Mouse (Mus musculus) T-cell, adult 2 months (primary cell): ENCODE data around the gene Slc24a3.

Experiments used
- DNase-seq: peaks from one replicate; pipeline ENCODE4 v3.0.0; 2022; ENCODE audit warnings: low spot score

Gene Slc24a3

GRCm38 (mm10) chr2:145554722-145555252, 387.2 kb downstream of the Slc24a3 start:
- no peak for DNase-seq

DNA sequence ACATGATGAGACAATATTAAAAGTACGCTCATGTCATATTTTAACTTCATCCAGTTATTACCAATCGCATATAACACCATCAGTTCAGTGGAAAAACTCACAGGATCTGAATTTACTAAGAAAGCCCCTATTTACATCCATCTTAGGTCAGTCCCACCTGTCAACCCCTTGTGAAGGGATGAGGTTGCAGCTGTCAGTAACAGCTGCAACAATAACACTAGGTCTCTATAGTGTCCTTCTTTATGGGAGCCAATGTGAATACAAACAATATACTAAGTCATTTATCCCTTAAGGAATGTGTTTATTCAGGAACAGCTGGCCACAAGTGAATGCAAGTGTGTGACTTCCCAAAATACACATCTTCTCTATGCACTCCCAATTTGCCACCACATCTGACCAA, 388.2 kb downstream of the Slc24a3 start:
- DNase-seq = no peak

GRCm38 (mm10) chr2:145557361-145557931, 389.9 kb downstream of the Slc24a3 start:
- DNase-seq = no peak

DNA sequence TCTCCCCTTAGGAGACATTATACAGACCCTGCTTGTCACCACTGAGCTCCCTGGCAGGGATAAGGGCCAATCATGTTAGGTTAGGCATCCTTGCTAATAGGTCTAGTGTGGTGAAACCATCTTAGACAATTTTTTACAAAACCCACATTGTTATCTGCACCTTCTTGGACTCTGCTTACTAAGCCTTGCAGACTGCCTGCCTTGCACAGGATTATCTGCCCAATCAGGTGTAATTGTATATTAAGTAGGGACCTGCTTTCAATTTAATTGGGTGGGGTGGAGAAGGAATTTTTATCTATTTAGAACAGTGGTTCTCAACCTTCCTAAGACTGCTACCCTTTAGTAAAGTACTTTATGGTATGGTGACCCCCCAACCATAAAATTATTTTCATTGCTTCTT, 394.9 kb downstream of the Slc24a3 start:
- no peak for DNase-seq

DNA sequence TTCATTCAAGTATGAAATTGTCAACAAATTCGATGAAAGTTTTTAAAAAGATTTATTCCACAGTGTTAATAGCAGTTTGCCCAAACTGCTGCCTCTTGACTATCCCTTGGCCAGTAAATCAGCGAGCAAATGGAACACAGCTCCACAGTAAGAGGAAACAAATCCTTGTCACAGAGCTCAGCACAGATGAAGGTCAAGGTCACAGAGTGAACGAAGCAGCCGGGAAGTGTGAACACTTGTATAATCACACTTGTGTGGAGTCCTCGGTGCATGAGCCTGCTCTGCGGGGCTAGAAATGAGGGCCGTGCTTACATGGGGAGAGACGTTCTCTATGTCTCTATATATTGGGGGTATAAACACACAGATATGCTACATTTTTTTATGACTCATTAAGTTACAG, 397.0 kb downstream of the Slc24a3 start:
- no peak for DNase-seq

- DNase-seq = no peak
Observed at GRCm38 (mm10) chr2:145566904-145567303, 399.4 kb downstream of the Slc24a3 start.

DNA sequence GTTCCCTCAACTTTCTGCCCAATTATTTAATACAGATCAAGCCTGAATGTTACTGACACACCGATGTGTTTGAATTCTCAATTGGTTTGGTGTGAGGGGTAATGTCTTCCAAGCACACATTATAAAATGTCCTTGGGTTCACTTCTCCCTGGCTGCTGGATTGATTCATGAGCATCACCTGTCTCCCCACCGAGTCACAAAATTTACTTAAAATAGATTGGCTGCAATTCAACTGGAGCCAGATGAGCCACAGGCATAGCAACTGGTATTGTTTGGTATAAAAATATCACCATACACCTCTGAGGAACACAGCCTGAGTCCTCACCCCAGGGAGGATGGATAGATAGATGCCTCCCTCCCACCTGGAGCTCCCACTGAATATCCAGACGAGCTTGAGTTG, 404.4 kb downstream of the Slc24a3 start:
- no peak for DNase-seq

DNA sequence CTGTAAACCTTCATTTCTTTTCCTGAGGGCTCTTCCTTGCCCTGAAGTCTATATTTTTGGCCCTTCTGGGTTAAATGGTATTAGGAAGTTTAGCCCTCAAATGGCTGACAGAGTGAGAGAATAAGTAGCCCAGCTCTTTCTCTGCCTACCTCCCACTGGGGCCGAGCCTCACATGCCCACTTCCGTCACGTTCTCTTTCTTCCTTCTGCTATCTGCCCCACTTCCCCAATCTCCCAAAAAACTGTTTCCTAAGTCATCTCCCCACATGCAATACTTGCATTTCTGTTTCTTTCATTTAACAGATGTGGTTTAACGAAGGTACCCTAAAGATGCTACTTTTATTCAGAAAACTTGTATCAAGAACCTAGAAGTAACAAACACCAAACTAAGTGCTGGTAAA, 406.6 kb downstream of the Slc24a3 start:
- DNase-seq = no peak

DNA sequence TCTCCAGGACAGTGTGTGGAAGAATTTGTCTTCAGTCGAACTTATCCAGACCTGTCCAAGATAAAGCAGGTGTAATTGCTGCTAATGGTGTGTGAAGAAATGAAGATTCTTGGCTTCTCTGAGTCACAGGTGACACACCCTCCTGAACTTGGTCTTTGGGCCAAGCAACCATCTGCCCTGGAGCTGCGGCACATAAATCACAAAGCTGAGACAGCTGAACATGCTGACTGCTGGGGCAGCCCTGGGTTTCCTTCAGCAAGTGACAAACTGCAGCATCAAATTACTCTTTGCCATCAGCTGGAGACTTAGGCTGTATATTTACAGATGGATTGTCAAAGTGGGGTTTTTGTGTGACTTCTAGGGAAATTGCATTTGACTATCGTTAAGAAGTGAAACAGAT, 415.5 kb downstream of the Slc24a3 start:
- DNase-seq = no peak

- no peak for DNase-seq
Observed at GRCm38 (mm10) chr2:145585437-145585836, 417.9 kb downstream of the Slc24a3 start.

DNA sequence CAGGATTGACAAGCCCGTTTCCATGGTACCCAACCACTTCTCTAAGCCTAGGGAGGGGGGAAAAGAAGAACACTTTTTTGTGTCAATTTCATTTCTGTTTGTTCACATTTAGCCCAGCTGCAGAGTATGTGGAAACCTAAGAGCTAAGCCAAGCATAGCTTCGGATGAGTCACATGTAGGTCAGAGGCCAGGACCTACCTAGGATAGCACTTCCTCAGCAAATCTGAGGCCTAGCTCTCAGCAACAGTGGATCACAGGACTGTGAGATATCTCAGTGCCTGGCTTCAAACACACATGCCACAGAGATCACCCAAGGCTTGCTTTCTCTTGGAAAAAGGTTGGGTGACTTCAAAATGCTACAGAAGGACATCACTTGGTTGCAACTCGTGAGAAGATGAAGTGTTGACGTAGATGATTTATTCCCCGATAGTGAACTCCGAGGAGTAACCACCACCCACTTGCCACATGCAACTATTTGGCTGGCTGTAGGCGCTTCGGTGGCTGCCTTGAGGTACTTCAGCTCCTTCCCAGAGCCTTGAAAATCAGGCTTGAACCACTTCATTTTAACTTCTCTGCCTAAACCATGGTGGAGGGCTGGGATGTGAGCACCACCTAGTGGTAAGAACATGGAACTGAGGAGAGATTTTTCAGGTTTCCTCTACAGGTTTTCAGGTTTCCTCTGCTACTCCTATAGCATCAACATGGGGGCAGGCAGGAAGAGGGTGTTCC, 420.6 kb downstream of the Slc24a3 start:
- DNase-seq = no peak

GRCm38 (mm10) chr2:145591881-145592280, 424.3 kb downstream of the Slc24a3 start:
- no peak for DNase-seq

- no peak for DNase-seq
Observed at GRCm38 (mm10) chr2:145593649-145594347, 426.2 kb downstream of the Slc24a3 start.

DNA sequence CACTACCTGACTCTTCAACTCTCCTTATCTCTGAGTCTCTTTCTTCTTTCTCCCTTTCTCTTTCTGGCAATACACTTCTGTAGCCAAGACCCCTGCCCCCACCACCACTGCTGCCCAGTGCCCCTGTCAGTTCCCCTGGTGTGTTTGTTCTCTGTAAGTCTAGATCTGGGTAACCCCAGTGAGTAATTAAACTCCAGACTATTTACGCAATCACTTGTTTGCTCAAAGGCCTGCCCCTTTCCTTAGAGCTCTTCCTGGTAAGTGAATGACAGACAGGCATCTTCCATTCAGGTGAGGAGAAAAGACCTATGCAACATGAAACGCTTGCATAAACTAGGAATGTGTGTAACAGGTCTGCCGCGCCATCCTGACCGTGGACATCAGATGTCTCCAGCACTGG, 430.3 kb downstream of the Slc24a3 start:
- DNase-seq = no peak

GRCm38 (mm10) chr2:145607844-145608243, 440.3 kb downstream of the Slc24a3 start:
- no peak for DNase-seq

DNA sequence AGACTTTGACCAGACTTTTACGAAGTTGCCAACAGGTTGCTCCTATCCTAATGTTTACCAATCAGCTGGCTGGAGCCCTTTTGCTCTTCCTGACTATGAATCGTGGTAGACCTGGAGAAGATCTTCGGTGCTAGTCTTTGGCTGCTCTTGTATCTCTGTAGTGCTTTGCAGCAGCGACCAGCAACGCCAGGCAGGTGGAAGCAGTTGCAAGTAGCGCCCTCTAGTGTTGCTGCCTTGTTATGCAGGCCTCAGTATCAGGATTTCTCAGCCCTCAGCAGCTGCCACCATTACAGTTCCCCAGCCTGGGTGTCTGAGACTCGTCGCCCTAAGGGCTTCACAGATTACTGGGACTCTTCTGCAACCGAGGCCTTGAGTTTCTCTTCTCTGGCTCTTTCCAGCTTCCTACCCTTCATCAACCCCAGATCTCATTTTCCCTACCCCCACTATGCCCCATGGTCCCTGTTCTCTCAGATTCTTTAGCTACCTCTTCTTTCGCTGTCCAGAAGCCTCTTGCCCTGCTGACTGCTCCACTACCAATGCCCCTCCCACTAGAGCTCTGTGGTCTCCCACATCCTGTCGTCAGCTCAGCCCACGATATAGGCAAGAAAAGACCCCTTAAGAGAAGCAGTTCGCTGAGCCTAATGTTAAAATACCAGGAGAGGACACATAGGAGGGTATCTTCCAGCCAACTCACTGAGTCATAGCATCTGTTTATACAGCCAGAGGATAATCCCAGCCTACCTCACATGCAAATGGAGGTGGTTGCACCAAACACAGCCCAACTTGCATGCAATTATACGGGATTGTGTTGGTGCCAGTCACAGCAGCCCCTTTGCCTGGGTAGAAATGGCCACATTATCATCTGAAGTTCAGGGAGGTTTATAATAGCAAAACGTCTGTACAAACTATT, 443.5 kb downstream of the Slc24a3 start:
- DNase-seq = no peak

DNA sequence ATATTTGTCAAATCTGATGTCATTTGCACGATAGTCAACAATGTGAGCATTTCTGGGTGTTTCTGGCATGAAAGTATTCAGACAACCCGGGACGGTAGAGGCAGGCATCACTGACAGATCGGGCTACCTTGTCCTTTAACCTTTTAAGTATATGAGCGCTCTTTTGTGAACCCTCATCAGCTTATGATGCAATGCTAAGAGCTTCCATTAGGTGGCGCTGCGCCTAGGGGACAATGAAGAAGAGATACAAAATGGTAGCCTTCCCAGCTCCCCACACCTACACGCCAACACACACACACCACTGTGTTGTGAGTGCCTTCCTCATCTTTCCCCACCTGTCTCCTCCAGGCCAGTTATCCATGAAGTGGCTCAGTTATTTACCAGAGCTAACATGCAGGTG, 445.4 kb downstream of the Slc24a3 start:
- DNase-seq = no peak

DNA sequence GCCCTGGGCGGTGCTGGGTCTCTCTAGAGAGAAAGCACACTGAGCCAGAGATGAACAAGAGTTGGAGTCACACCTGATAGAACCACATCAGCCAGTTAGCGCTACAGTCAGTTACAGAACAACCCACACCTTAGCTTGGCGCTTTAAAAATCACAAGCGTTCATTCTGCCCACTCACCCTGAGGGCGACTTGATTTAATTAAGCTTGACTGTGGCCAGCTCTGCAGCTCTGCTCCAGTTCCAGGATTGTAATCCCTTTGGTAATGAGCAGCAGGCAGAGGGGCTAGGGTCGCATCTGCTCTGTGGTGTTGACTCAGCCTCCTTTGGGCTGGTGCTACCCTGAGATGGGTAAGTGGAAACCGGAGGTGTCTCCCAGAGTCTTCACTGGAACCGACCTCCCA, 446.2 kb downstream of the Slc24a3 start:
- DNase-seq = no peak

DNA sequence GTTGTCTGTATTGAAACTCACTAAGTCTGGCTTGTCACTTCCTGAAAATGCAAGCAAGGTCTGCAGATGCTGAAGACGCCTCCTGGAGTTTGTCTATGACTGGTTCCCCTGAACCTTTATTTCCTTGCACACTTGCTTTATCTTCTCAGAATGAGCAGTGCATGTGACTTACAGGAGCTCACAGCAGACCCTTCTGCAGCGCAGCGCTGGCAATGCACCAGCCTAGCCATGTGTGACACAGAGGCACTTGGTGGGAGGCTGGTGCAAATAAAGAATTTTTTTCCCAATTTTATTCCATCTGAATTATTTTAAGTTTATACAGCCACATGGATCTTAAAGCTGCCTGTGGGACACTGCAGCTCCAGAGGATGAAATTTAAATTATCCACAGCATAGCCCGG, 452.1 kb downstream of the Slc24a3 start:
- no peak for DNase-seq

DNA sequence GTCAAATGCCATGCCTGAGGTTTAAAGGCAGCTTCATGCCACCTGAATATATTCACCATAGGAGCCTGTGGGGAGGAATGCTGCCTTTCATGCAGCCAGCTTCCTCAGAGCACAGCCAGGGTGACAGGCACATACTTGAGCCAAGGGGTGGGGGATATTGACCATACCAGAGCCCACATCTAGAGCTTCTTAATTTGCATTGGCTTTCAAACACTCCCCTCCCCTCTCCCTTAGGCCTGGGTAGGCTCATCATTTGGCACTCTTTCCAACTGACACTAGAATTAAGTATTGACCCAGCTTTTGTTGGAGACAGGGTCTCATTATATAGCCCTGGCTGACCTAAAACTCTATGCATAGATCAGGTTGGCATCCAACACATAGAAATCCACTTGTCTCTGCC, 453.2 kb downstream of the Slc24a3 start:
- no peak for DNase-seq

- no peak for DNase-seq
Observed at GRCm38 (mm10) chr2:145621119-145621518, 453.6 kb downstream of the Slc24a3 start.

DNA sequence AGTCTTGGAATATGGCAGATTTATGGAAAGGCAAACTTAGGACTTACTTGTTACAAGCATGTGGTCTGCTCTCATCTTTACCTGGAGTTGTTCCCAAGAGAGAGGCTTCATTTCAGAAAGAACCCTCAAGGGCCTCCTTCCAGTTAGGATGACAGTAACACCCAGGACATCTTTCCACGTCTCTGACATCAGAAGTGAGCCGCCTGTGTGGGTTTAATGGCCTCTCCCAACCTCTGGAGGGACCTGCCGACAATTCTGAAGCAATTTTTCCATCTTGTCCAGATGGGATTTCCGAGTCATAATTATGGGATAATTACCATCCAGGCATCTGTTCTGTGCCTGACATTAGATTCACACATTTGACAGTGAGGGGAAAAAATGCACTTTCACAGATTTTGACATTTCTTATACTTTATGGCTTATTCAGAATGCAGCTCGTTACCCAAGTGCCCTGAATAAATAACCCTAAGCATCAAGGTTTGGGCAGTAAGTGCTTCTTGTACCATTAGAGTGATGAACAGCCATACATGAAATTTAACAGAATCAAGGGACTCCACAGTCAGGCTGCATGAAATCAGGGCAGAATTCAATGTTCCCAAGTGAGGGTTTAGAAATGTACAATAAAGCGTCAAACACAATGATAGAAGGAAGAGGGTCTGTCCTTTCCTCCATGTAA, 463.7 kb downstream of the Slc24a3 start:
- DNase-seq = no peak
